Mouse (Mus musculus): ENCODE measurements at regions not wholly inside any gene's neighbourhood (a gene's known extent, or its start where the extent isn't known, plus 50 kb on each side); places are given as distances from the start of the nearest gene placed in this dataset.

GRCm38 (mm10) chr11:48216762-48217161 is 228.0 kb upstream of the Sgcd start:
- TF ChIP-seq CTCF (IDR thresholded peaks at IDR 0.05; ENCODE audit: borderline replicate concordance, insufficient read depth, low read length), result no peak
- no peak for TF ChIP-seq POLR2A (IDR thresholded peaks at IDR 0.05; ENCODE audit: low read depth, low read length)

All from embryonic fibroblast, embryonic 13.5 days (primary cell).